Mouse (Mus musculus): ENCODE measurements around the gene Cdh18.

DNA sequence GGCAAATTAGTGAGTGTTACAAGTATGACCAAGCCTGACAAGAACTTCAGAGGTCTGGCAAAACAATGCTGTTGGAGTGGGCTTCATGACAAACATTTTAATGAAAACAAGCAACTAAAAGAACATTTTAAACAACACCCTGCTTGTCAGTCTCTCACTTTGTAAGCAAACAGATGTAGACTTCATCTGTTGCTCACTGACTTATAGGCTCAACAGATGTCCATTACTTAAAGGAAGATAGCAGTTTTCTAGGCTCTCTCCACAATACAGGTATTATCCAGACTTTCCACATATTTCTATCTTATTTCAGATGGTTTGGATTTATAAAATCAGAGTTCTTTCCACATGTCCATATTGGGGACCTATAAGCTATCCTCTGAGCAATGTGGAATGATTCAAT is 308.9 kb downstream of the Cdh18 start:
- TF ChIP-seq CTCF (IDR thresholded peaks at IDR 0.05; ENCODE audit: extremely low read depth, insufficient read depth, low read length) = no peak
- no peak for TF ChIP-seq POLR2A (IDR thresholded peaks at IDR 0.05; ENCODE audit: extremely low read depth, insufficient read depth, low read length)

Measured in cortical plate, adult 2 months (tissue).